Mouse (Mus musculus) layer of hippocampus, postnatal 10 days (tissue): ENCODE data around the gene Mpzl2. TPM values are rescaled to one million over a fixed set of nuclear protein-coding genes. Genes with fewer than 3 reads are reported as not detected.

ENCODE experiments used
- DNase-seq, 2 experiments: peaks; one replicate each; pipeline ENCODE4 v3.0.0; 2021; ENCODE audit warnings: low spot score in 2 of 2
- long read RNA-seq: library from polyadenylated mRNA; stranded (forward); transcript quantifications from one replicate; pipeline ENCODE4 v2.0.0, GENCODE M21; 2023
- total RNA-seq, 2 experiments: library from RNA; stranded (reverse); gene quantifications; 2 replicates each; pipeline ENCODE4 v1.2.3; 2021

Gene Mpzl2
- total RNA-seq = 1 to 10 TPM in 1 of 2 experiments, under 1 TPM in 1; 0.39 to 1.1 TPM
- long read RNA-seq = 0 reads

DNA sequence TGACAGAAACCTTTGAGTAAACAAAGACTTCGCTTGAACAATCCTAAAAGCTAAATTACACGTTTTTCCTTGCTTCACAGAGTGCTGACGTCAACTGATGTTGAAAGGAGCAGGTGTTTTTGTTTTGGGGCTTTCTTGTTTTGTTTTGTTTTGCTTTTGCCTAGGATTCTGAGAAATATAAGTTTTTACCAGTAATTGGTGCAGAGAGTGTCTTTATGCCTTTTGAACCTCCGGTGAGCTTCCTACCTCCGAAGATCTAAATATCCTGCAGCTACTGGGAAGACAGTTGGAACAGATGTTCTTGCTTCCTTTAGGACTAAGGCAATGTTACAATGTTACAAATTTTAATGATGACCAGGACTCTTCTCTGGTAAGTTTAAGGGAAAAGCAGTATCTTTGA is at the start of gene Mpzl2:
Gene Mpzl2 (plus strand): TSS at position 301 of the 400 bp plus-strand sequence.
- DNase-seq = no peak

DNA sequence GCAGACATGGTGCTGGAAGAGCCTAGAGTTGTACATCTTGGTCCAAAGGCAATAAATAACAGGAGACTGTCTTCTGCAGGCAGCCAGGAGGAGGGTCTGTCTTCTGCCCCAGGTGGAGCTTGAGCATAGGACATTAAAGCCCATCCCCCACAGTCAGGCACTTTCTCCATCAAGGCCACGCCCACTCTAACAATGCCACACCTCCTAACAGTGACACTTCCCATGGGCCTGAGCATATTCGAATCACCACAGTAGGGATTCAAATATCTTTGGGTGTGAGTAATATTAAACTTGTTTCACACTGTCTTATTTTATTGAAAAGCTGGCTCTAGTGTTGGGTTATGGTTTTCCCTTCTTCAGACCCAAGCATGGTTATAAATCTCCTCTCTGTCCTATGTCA is 47.8 kb upstream of the Mpzl2 start:
- DNase-seq = no peak

- no peak for DNase-seq
Observed at GRCm38 (mm10) chr9:44992271-44992670, 47.3 kb upstream of the Mpzl2 start.

DNA sequence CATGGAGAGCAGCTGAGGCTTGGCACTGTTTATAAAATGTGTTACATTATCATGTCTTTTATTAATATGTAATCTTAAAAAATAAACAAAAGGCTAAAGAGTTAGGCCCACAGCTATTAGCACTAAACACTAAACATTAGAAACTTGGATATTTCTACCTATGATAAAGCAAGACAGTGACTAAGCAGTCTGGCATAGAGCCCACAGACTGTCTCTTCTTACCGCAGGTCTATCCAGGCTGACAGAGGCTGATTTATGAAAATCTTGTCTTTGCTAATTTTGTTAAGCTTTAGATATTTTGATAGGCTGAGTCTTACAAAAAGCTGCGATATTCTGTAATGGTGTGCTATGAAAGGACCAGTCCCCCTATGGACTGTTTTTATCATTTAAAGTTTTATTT is 46.3 kb upstream of the Mpzl2 start:
- no peak for DNase-seq

DNA sequence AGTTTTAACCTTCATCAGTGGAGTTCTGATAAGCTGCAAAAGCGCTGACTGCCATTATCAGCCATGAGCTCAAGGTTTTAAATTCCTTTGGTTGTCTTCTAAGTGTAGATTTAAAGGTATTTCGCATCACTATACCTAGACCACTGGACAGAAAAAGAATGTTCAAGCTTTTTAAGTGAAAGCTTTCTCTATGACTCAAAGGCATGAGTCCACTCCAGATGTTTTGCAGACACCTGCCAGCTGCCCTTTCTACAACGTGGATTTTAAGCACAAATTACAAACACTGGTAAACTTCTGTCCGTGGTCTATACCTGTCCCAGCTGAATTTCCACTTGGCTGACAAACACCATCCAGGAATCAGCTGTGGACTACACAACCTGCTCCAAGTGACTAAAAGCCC is 44.6 kb upstream of the Mpzl2 start:
- DNase-seq = no peak

- DNase-seq = no peak
Observed at GRCm38 (mm10) chr9:44996590-44996989, 43.0 kb upstream of the Mpzl2 start.

DNA sequence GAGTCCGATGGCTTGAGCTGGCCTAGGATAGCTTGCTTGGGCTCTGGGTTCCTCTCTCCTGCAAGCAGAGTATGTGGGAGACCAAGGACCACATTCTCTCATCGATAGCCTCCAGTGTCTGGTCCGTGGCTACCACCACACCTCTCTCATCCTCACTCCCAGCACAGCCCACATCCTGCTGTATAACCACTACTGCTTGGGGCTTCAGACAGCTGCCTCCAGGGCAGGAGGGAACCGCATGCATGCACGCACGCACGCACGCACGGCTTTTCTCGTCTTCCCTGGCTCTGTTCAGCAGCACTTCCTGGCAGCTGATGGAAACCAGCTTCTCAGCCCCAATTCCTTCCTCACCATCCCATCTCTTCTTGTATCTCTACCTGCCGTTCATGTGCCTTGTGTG is 41.5 kb upstream of the Mpzl2 start:
- no peak for DNase-seq

DNA sequence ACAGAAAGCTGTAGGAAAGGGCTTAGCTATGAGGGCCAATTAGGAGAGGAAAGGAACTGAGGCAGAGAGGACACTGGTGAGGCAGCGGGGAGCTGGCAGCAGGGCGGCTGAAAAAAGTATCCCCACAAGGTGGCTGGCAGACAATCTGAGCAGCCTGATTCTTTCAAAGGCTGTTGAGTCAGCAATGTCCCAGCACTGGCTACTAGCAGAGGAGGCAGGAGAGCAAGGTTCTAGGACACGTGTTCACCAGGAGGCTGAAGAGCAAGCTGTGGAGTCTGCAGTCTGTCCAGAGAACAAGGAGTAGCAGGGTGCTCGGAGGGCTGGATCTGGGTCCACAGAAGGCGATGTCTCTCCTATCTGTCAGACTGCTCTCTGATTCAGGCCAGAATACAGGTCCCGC is 40.4 kb upstream of the Mpzl2 start:
- DNase-seq = peak; percentile 8 to 10

GRCm38 (mm10) chr9:44999776-45000175 is 39.8 kb upstream of the Mpzl2 start:
- DNase-seq = no peak

GRCm38 (mm10) chr9:45000249-45000648 is 39.4 kb upstream of the Mpzl2 start:
- DNase-seq = no peak

- no peak for DNase-seq
Observed at GRCm38 (mm10) chr9:45007404-45007803, 32.2 kb upstream of the Mpzl2 start.

DNA sequence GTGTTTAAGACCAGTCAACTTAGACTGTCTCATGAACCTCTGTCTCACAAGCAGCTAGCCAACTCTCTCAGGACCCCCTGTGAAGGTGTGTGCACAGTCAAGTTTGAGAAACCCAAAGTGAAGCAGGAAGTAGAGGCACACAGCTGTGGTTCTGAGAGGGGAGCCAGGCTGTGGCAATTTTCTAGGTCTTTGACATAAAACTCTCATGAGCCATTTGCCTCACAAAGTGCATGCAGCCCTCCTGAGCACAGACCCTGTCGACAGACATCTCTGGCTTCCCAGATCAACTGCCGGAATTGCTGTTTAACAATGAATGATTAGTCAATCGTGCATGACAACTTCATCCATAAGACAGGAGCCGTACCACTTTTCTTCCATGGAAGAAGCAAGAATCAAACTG is 31.3 kb upstream of the Mpzl2 start:
- no peak for DNase-seq

GRCm38 (mm10) chr9:45009180-45010078 is 30.2 kb upstream of the Mpzl2 start, which contains the start of gene Cd3e:
Gene Cd3e, minus strand, starts transcription at chr9:45009627.
- DNase-seq = no peak

GRCm38 (mm10) chr9:45010461-45010860 is 29.1 kb upstream of the Mpzl2 start:
- no peak for DNase-seq

DNA sequence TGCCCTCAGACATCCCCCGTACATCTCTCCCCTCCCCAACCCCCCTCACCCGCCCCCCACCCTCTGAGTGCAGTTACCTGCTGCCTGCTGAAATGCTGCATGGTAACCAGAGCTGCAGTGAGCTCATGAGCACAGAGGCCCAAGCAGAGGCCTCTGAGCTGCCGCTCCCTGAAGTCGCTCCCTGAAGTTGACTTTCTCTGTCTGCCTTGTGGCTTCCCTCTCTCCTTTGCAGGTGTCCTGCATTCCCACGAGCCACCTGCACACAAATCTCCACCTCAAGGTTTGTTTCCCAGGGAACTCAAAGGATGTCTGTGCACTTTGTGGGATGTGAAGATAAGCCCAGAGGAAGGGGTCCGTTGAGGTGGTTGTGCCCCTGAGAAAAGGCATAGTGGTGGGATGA is 28.3 kb upstream of the Mpzl2 start:
- DNase-seq = no peak

DNA sequence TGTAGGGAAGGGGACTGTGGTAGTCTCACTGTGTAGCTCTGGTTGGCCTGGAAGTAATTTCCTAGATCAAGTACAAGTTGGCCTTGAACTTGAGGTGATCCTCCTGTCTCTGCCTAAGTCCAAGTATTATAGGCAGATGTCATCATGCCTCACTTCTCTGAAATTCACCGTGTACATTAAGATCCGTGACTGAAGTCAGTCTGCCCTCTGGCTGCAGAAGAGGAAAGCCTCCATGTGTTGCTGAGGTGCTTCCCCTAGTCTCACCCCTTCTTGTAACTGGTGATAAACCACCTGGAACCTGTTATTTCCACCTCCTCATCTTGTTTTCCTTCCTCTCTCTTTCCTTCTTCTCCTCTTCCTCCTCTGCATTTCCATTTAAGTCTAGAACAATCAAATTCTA is 24.7 kb upstream of the Mpzl2 start:
- DNase-seq = no peak

DNA sequence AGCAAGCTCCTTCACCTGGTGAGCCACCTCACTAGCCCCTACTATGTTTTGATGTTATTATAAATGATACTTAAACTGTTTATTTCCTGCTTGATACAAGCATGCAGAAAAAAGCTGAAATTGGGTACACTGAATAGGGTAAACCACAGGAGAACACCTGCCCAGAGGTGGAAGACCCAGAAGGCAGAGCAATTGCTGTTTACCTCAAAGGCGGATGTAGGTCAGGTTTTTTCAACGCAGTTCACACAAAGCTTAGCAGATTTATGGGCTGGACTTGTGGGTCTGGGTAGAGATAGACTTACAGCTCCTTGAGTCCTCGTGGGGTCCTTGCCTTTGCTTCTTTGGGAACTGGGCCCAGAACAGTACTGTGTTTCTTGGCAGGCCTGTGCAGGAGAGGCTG is 23.8 kb upstream of the Mpzl2 start:
- DNase-seq = no peak

DNA sequence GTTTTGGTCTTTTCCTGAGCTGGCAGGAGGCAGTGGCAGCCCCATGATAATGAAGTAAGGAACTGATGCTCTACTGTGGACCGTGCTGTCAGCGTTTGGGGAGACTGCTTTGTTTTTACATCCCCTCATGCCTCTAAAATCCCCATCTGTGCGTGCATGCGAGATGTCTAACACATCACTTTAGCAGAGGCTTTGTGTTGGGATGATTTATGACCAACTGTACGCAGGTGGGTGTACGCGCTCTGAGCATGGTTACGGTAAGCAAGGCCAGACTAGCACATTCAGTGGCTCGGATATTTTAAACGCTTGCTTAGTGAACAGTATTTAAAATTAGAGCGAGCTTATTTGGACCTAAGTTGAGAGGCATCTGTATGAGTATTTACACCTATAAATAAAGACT is 21.6 kb upstream of the Mpzl2 start:
- DNase-seq = no peak

DNA sequence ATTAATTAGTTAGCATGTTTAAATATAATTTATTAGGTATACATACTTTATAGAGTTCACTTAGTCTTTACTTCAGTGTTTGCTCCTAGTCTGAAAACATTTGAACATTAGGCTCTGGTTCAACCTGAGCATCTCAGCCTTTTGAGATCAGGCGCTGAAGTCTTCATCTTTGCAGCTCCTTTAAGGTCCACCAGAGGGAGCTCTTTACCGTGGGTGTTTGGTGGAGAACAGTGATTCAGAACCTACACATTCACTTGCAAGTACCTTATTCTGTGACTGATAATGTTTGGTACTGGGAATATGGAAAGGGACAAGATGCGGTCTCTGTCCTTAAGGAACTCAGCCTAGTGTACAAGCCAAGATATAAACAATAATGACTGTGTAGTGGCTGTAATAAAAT is 16.8 kb upstream of the Mpzl2 start:
- DNase-seq = peak; percentile 58 to 63

DNA sequence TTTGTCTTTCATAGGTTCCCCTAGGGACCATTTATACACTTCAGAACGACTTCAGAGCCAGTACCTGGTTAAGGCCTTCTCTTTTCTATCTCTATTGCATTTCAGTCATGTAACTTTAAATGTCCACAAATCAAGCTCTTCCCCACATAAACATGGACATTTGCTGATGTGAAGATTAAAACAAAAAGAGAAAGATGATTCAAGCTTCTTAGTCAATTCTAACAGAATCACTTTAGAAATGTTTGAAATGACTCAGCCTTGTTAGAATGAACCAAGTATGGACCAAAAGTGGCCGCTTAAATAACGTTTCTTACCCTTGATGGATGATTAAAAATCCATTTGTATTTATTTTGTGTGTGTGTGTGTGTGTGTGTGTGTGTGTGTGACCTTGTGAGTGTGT is 16.0 kb upstream of the Mpzl2 start:
- no peak for DNase-seq

GRCm38 (mm10) chr9:45024187-45024586 is 15.4 kb upstream of the Mpzl2 start:
- DNase-seq = no peak

GRCm38 (mm10) chr9:45027376-45027775 is 12.2 kb upstream of the Mpzl2 start:
- DNase-seq = no peak

DNA sequence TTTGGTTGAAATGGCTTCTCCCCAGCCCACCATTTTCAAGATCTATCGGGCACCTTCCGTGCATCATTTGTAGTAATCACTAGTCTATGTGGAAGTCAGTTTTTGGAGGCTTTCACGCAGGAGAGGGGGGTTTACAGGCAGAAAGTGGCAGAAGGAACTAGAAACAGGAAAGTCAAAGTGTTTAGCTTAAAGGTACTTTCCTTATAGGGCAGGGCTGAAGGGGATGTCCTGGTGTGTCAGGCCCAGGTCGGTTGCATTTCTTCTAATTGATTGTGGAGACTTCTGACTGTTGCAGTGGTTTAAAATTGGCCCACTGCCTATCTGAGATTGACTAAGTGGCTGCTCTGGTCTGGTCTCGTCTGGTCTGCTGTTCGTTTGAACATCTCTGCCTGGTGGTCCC is 9.3 kb upstream of the Mpzl2 start:
- no peak for DNase-seq
